Mouse (Mus musculus) lung, postnatal 0 days (tissue): ENCODE results near the gene Cfd.

Experiments used
- CTCF ChIP-seq: IDR thresholded peaks from 2 replicates; pipeline ENCODE4 v1.5.1; 2016; ENCODE audit warnings: antibody characterized with exemption, mild to moderate bottlenecking
- EP300 ChIP-seq: IDR thresholded peaks from 2 replicates; pipeline ENCODE4 v1.6.1; 2016; ENCODE audit warnings: antibody characterized with exemption, mild to moderate bottlenecking, control low read depth

DNA sequence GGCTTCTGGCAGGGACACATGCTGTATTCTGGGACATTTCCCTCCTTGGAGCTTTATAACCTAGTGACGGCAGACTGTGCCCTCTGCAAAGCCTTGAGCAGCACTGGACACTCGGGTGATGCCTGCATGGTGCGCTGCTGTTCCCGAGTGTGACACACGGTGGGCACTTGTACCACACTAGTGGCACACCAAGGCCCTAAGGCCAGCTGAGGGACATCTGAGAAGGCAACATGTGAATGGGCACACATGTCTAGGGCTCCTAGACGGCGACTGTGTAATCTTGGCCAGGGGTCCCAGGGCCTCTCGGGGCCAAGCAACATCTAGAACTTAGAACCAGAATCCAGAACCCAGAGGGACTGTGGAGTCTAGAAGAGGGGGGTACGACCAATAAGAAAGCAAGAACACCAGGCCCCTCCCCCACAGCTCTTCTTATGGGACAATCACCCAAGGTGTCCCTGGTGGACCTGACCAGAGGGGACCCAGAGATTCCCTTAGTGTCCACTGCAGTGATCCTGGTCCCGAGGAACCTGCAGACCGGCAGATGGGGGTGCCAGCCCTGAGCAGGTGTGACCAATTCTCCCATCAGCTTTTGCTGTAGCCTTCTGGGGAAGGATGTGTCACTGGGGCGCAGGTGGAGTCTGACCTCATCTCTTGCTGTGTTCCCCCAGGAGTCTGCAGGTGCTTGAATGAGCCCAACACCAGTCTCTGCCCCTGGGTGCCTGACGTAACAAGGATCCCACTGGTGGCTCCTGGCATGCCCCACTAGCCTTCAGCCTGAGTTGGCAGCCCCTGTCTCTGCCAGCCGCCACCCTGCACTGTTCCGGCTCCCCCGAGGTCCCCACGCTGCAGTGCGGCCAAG lies 39.5 kb downstream of the Cfd start:
- TF ChIP-seq CTCF: no peak
- TF ChIP-seq EP300: no peak
